Mouse (Mus musculus) myocyte (in vitro differentiated cells): Measurements from ENCODE around the gene Sh2b3.

ENCODE experiments used
- CEBPB ChIP-seq: IDR thresholded peaks from 2 replicates; pipeline ENCODE4 v1.6.1; 2011; ENCODE audit warnings: mild to moderate bottlenecking, moderate library complexity; ENCODE audit not compliant: poor library complexity, insufficient read depth, severe bottlenecking
- MAX ChIP-seq: IDR thresholded peaks from one replicate; pipeline ENCODE4 v1.6.1; 2011; ENCODE audit warnings: low read depth, mild to moderate bottlenecking, control low read depth
- POLR2A ChIP-seq: IDR thresholded peaks from one replicate; pipeline ENCODE4 v1.6.1; 2011; ENCODE audit warnings: low read depth, mild to moderate bottlenecking, control low read depth, moderate library complexity; ENCODE audit not compliant: insufficient read length
- POLR2AphosphoS2 ChIP-seq: IDR thresholded peaks from one replicate; pipeline ENCODE4 v1.6.1; 2011; ENCODE audit warnings: low read depth, control low read depth; ENCODE audit not compliant: insufficient read length
- USF1 ChIP-seq: IDR thresholded peaks from one replicate; pipeline ENCODE4 v1.6.1; 2011; ENCODE audit warnings: low read depth, mild to moderate bottlenecking, control low read depth, moderate library complexity

DNA sequence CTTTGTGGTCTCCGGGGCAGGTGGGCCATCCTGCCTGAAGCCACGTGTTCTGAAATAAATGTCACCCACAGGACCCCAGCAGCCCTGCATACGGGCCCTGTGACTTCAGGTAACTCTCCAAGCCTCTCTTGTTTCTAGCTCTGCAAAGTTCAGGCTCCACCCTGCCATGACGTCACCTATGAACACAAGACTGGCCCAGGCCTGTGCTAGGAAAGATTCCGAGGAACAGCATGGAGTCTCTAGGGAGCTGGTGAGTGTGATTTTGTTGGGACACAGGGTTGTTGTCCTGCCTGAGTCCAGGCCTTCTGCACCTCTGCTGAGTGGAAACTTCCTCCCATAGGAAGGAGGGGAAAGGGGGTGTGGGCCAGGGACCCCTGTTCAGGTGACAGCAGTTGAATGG is 30.5 kb upstream of the Sh2b3 start:
- TF ChIP-seq MAX (no peak), POLR2A (no peak), USF1 (no peak), POLR2AphosphoS2 (no peak), CEBPB (no peak)
